Mouse (Mus musculus): ENCODE data around the gene Grid2.

- TF ChIP-seq CTCF (IDR thresholded peaks at IDR 0.05; ENCODE audit: low read depth, low read length) = no peak
- no peak for TF ChIP-seq POLR2A (IDR thresholded peaks at IDR 0.05; ENCODE audit: borderline replicate concordance, low read depth, low read length)
Observed at GRCm38 (mm10) chr6:64555220-64555619, 1299.5 kb downstream of the Grid2 start.

Measured in bone marrow macrophage, adult 2 months (primary cell).